Mouse (Mus musculus) retina, adult 2 months (tissue): ENCODE results near the gene Wdr82.

ENCODE experiments used
- DNase-seq: peaks from one replicate; pipeline ENCODE4 v3.0.0-alpha.2; 2012; ENCODE audit warnings: low read depth, low spot score

The Wdr82 gene

DNA sequence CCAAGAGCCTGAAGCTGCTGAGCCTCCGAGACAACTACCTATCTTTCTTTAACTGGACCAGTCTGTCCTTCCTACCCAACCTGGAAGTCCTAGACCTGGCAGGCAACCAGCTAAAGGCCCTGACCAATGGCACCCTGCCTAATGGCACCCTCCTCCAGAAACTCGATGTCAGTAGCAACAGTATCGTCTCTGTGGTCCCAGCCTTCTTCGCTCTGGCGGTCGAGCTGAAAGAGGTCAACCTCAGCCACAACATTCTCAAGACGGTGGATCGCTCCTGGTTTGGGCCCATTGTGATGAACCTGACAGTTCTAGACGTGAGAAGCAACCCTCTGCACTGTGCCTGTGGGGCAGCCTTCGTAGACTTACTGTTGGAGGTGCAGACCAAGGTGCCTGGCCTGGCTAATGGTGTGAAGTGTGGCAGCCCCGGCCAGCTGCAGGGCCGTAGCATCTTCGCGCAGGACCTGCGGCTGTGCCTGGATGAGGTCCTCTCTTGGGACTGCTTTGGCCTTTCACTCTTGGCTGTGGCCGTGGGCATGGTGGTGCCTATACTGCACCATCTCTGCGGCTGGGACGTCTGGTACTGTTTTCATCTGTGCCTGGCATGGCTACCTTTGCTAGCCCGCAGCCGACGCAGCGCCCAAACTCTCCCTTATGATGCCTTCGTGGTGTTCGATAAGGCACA is 54.9 kb downstream of the Wdr82 start:
- no peak for DNase-seq

DNA sequence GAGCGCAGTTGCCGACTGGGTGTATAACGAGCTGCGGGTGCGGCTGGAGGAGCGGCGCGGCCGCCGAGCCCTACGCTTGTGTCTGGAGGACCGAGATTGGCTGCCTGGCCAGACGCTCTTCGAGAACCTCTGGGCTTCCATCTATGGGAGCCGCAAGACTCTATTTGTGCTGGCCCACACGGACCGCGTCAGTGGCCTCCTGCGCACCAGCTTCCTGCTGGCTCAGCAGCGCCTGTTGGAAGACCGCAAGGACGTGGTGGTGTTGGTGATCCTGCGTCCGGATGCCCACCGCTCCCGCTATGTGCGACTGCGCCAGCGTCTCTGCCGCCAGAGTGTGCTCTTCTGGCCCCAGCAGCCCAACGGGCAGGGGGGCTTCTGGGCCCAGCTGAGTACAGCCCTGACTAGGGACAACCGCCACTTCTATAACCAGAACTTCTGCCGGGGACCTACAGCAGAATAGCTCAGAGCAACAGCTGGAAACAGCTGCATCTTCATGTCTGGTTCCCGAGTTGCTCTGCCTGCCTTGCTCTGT is 55.5 kb downstream of the Wdr82 start:
- DNase-seq = no peak

DNA sequence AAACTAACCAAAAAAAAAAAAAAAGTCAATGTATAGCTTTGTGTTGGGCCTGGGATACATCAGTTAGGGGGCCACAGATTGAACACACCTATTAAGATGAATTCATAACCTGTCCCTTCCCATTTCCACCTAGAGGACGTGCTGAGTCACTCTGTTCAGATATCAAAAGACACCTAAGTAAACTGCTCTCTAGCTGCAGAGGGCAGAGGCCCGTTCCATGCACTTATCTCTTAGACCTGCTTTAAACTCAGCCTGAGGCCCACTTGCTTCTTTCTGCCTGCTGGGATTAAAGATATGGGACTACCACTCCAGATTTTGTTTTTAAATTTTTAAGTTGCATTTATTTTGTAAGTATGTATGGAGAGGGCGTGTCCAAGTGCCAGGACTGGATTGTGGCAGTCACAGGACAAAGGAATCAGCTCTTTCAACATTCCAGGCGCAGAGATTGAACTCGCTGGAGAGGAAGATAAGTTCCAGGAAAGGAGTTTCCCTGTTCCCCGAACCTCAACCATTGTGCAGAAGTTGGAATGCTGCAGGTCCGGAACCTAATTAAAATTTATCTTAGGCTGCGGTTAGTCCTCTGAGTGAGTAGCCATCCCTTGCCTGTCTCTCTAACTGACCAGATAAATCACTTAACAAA is 57.2 kb downstream of the Wdr82 start:
- no peak for DNase-seq

DNA sequence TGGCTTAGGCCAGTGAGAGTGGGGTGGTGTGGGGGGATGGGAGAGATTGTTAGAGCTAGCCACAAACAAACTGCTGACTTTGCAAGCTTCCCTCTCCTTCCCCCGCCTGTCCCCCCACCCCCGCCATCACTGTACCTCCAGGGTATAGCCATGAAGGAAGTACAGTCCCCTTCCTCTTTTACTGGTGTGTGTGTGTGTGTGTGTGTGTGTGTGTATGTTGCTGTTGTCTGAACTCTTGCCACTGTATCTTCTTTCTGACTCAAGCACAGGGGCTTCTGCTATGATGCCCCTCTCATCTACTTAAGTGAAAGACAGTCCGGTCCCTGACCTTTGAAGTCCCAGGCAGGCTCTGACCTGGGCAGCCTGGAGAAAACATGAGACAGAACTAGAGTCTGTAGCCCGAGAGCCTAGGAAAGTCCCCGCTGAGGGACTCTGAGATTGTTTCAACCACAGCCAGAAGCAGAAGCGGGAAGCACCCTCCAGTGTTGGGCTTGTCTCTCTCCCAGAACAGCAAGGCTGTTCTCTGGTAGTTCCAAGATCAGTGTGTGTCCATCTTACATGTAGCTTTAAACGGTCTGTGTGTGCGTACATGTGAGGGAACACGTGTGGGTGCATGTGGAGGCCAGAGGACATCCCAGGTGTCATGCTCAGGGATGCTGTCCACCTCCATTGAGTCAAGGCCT is 59.5 kb downstream of the Wdr82 start:
- DNase-seq = no peak

DNA sequence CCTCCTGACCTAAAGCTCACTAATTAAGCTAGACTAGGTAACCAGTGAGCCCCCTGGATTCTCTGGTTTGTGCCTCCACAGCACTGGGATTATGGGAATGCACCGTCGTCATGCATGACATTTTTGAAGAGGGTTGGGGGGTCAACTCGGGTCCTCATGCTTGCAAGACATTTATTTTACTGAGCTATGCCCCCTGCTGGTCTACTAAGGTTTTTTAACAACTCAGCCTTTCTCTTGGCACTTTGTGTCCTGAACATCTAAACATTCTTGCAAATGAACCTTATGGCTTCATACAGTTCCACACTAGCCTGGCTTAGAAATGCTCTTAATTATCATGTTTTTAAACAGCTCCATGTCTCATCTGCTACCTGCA is 60.0 kb downstream of the Wdr82 start:
- no peak for DNase-seq

DNA sequence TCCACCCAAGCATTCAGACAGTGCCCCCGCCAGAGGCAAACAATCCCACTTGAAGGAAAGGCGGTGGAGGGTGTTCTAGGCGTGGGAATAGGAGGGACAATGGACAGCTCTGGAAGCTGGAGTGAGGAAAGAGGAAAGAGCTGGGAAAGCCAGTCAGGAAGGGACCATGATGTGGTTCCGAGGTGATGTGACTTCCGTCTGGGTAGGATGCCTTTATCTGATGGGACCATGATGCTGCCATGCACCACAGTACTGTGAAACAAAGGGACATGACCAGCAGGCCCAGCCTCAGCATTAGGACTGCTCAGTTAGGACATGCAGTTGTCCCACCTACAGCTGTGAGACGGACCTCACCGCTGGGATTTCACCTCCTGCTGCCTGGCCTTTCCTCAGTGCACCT is 60.5 kb downstream of the Wdr82 start:
- no peak for DNase-seq

DNA sequence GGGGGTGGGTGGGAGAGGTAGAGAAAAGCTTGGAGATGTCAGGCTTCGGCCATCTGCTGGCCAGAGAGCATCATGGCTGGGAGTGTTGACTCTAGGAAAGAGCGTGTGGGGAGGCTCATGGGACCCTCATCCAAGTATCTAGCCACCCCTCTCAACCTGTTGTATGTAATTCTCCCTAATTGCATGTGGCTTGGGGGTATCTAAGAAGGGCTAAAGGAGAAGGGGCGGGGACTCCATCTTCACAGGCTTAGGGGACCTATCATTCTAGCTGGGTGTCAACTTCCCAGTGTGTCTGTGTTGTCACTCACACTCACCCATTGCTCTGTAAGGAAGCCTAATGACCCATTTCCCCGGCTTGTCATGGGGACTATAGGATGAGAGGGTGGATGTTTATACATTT is 61.1 kb downstream of the Wdr82 start:
- no peak for DNase-seq

DNA sequence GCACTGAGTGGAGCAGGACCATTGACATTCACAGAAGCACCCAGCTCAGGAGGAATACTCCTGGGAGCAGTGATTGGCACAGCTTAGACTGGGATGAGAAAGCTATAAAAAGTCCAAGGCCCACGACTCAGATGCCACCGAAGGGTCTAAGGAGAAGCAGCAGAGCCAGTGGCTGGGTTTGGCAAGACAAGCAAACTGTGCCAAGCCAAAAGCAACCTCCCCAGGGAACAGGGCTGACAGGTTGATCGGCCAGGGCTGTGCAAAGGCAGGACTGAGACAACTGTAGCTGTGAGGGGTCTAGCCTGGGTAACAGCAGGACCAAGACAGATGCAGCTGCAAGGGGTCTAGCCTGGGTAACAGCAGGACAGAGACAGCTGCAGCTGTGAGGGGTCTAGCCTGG is 62.2 kb downstream of the Wdr82 start:
- DNase-seq = no peak

DNA sequence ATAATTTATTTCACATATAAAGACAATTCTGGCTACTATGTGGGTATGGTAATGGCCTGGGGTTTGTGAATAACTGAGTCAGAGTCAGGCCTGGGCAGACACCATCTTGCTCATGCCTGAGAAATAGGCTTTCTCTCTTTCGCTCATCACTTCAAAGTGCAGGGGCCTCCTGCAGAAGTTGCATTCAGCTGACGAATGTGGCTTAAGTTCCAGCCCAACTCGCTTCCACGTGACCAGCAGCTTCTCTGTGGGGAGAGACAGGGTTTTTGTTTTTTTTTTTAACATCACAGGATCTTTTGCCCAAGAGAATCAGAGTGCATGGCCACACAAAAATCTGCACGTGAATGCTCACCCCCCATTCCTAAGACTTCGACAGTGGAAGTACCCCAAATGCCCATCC is 63.2 kb downstream of the Wdr82 start:
- no peak for DNase-seq

DNA sequence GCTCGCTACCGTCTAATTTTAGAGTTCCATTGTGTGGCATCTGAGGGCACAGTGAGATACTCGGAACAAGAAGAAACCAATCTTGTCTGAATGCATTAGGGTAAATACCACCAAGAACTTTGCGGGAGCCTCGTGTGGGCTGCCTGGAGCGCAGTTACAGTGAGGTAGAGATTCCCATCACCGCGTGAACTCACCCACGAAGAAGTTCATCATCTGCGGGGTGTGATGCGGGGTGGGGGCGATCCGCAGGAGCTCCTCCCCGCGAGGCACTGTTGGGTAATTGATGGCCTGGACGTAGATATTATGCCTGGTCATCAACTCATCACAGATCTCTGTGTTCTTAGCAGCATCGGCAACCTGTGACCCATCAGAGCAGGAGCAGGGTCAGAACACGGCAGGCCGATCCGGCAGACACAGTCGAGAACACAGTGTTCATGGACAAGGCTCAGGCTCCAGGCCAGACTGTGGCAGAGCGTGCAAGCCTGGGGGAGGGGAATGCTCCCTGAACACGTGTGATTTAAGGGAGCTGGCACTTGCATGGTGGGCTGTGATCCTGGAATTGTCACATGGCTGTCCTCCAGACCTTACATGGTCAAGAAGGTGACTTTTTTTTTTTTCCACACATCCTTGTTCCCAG is 64.6 kb downstream of the Wdr82 start:
- DNase-seq = no peak

DNA sequence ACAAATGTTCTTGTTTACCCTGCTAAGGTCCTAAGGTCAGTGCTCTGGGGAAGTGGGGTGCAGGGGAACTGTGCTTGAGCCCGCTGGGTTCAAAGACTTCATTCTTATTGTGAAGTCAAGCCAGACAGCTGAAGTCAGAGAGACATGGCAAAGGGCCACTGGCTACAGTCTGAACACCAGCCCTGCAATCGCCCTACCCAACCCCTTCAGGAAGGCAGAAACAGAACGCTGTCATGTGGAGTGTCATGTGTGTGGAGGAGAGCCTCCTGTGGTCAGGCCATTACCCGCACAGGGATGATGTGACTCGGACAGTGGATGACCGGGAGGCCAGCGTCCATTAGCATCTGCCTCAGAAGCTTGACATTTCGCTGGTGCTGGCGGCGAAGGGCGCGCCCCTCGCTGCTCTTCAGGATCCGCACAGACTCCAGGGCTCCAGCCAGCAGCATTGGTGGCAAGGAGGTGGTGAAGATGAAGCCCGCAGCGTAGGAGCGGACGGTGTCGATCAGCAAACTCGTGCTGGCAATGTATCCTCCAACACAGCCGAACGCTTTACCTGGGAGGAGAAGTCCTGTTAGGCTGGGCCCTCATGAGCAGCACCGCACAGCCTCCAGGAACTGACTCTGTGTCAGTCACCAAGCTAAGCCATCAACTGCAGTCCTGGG is 65.6 kb downstream of the Wdr82 start:
- DNase-seq = no peak

DNA sequence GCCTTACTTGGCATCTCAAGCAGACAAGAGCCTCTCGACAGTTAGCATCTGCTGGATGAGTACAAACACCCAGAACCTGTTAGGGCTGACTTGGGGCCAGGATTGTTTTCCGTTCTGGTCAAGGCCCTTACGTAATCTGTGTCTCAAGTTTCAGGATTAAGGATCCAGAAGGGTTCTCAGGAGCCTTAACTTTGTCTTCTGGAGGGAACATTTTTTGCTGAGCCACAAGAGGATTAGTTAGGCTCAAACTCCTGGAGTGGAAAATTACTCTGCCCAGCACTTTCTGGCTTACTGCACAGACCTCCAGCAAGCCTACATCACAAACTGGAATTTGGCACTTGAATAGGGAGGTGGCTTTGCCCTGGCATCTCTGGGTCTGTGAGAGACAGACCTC is 66.1 kb downstream of the Wdr82 start:
- DNase-seq = no peak

DNA sequence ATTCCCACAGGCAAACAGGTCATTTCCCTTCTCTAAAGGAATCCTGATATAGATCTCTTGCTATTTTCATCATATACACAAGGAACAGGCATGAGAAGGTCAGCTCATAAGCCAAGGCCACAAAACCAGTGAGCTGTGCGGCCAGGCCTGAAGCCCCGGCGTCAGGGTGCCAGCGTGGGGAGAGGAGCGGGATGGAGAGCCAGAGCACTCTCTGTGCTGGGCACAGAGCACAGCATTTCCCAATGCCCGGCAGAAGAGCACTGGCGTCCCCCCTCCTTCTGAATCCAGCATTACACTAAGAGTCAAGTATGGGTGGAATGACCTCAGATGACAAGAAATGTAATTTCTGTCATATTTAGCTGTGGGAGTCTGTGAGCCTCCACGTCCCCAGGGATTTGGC is 66.7 kb downstream of the Wdr82 start:
- no peak for DNase-seq

DNA sequence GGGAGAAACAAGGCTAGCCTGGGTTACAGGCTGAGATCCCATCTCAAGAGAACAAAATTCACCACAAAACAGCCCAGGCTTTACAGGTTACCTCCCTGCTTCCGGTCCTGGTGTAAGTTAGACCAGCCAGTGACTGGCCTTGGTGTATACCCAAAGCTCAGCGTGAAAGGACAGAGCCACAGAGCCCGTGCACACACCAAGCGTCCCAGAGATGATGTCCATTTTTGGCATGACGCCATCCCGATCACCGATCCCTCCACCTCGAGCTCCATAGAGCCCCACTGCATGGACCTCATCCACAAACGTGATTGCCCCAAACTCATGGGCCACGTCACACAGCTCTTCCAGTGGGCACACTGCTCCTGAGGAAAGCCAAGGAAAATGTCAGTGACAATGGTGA is 67.2 kb downstream of the Wdr82 start:
- DNase-seq = no peak
